Mouse (Mus musculus): ENCODE data around the gene Rcn3. TPM values are rescaled to one million over a fixed set of nuclear protein-coding genes. Genes with fewer than 3 reads are reported as not detected.
"Not testable (repeated sequence)": the region's sequence is repeated elsewhere in the genome, so short reads cannot be mapped to it uniquely, and the experiment has no call there.

Gene Rcn3
- polyA plus RNA-seq, 1 experiment from 2014 or later: 362 TPM

GRCm38 (mm10) chr7:45105491-45105890, 13.5 kb upstream of the Rcn3 start:
- WGBS: 61% methylated on average over 8 of the region's 8 CpGs
- no peak overlapping the region for H3K4me2 ChIP-seq
- no peak overlapping the region for H3K4me3 ChIP-seq (replicated peaks)
- no peaks in the 10 kb centered on the region for H3K27me3 ChIP-seq
- no peak overlapping the region for H3K9ac ChIP-seq
- ATAC-seq (replicated peaks; ENCODE audit: low FRiP score): no peak
- H3K4me1 ChIP-seq: peaks cover 38% of the 10 kb centered on the region
- H3K9me3 ChIP-seq (replicated peaks): no peaks in the 10 kb centered on the region
- H3K36me3 ChIP-seq: no peaks in the 10 kb centered on the region
- no peak overlapping the region; the same call in 1 of the 2 replicates for H3K27ac ChIP-seq

GRCm38 (mm10) chr7:45104941-45105340, 12.9 kb upstream of the Rcn3 start:
- Histone ChIP-seq H3K27me3 (no peaks in the 10 kb centered on the region), H3K4me2 (no peak overlapping the region), H3K4me3 (replicated peaks) (no peak overlapping the region), H3K9ac (no peak overlapping the region), H3K4me1 (peaks cover 38% of the 10 kb centered on the region), H3K27ac (no peak overlapping the region), H3K36me3 (no peaks in the 10 kb centered on the region), H3K9me3 (replicated peaks) (no peaks in the 10 kb centered on the region)
- no peak for ATAC-seq (replicated peaks; ENCODE audit: low FRiP score)
- 77% methylated on average over 5 of the region's 5 CpGs for WGBS

GRCm38 (mm10) chr7:45103652-45104180, 11.7 kb upstream of the Rcn3 start, which contains the start of gene Fcgrt:
Fcgrt (minus strand) TSS chr7:45103851.
- H3K36me3 ChIP-seq: peaks cover 4% of the 10 kb centered on the region; the same call in 1 of the 2 replicates
- WGBS: 9% methylated on average over 7 of the region's 7 CpGs
- ATAC-seq (replicated peaks; ENCODE audit: low FRiP score): peak; percentile 96
- peak within 1 kb of the TSS; percentile 45 for H3K9ac ChIP-seq
- no peaks in the 10 kb centered on the region for H3K9me3 ChIP-seq (replicated peaks)
- H3K4me3 ChIP-seq (replicated peaks): peak within 1 kb of the TSS; percentile 43
- H3K4me1 ChIP-seq: peaks cover 38% of the 10 kb centered on the region
- peak within 1 kb of the TSS; percentile 95 for H3K27ac ChIP-seq
- no peaks in the 10 kb centered on the region for H3K27me3 ChIP-seq
- peak within 1 kb of the TSS; percentile 60 for H3K4me2 ChIP-seq

DNA sequence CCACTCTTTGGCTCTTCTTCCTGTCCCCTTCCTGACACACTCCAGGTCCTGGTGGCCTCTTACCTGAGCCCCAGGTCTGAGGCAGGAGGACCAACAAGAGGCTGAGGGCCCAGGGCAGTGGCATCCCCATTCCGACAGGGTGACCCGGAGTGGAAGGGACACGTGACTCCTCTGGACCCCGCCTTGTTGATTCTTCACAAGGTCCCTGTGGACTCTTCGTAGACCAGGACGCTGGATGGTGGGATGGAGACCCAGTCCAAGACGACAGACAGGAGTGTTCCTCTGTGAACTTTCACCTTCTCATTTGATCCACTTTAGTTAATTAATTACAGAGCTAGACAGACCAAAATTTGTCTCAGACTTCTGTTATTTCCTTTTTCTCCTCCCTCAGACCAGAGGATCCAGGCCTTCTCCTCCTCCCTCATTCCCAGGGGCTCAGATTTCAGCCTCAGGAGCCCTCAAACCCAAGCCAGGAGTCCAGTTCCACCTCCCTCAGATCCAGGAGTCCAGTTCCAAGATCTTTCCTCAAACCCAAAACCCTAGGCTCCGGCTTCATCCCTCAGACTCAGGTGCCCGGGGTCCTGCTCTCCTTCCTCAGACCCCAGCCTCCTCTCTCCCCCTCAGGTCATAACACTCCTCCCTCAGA, 11.0 kb upstream of the Rcn3 start:
- no peaks in the 10 kb centered on the region for H3K27me3 ChIP-seq
- peaks cover 38% of the 10 kb centered on the region for H3K4me1 ChIP-seq
- ATAC-seq (replicated peaks; ENCODE audit: low FRiP score): peak; percentile 57
- peaks cover 8% of the 10 kb centered on the region; the same call in 1 of the 2 replicates for H3K36me3 ChIP-seq
- no peaks in the 10 kb centered on the region for H3K9me3 ChIP-seq (replicated peaks)
- peak overlapping the region; percentile 45 for H3K9ac ChIP-seq
- H3K27ac ChIP-seq: peak overlapping the region; percentile 95
- H3K4me2 ChIP-seq: peak overlapping the region; percentile 60
- peak overlapping the region; percentile 43 for H3K4me3 ChIP-seq (replicated peaks)
- 23% methylated on average over 9 of the region's 9 CpGs for WGBS

- Histone ChIP-seq H3K4me3 (replicated peaks) (peak overlapping the region; percentile 43), H3K9me3 (replicated peaks) (no peaks in the 10 kb centered on the region), H3K4me1 (peaks cover 41% of the 10 kb centered on the region), H3K4me2 (peak overlapping the region; percentile 60), H3K27me3 (no peaks in the 10 kb centered on the region), H3K9ac (no peak overlapping the region), H3K36me3 (peaks cover 8% of the 10 kb centered on the region; the same call in 1 of the 2 replicates), H3K27ac (peak overlapping the region; percentile 95)
- 65% methylated on average over 11 of the region's 11 CpGs for WGBS
- no peak for ATAC-seq (replicated peaks; ENCODE audit: low FRiP score)
Measured at GRCm38 (mm10) chr7:45102441-45102840, 10.4 kb upstream of the Rcn3 start.

DNA sequence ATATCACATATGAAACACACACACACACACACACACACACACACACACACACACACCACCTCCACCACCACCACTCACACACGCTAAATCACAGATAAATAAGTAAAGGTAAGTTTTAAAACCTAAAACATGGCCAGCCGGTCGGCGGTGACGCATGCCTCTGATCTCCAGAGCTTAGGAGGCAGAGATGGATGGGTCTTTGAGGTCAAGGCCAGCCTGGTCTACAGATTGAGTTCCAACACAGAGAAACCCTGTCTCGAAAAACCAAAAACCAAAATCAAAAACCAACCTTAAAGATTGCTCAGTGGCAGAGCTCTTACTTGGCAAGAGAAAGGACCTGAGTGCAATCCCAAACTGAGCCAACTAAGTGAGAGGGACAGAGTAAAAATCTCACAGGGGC, 8.0 kb upstream of the Rcn3 start:
- Histone ChIP-seq H3K9me3 (replicated peaks) (no peaks in the 10 kb centered on the region), H3K4me3 (replicated peaks) (no peak overlapping the region), H3K4me2 (no peak overlapping the region), H3K9ac (no peak overlapping the region), H3K27ac (no peak overlapping the region), H3K27me3 (no peaks in the 10 kb centered on the region), H3K36me3 (peaks cover 13% of the 10 kb centered on the region), H3K4me1 (peaks cover 41% of the 10 kb centered on the region)
- 67% methylated on average over 6 of the region's 6 CpGs for whole genome bisulfite sequencing
- no peak for ATAC-seq (replicated peaks; ENCODE audit: low FRiP score)

DNA sequence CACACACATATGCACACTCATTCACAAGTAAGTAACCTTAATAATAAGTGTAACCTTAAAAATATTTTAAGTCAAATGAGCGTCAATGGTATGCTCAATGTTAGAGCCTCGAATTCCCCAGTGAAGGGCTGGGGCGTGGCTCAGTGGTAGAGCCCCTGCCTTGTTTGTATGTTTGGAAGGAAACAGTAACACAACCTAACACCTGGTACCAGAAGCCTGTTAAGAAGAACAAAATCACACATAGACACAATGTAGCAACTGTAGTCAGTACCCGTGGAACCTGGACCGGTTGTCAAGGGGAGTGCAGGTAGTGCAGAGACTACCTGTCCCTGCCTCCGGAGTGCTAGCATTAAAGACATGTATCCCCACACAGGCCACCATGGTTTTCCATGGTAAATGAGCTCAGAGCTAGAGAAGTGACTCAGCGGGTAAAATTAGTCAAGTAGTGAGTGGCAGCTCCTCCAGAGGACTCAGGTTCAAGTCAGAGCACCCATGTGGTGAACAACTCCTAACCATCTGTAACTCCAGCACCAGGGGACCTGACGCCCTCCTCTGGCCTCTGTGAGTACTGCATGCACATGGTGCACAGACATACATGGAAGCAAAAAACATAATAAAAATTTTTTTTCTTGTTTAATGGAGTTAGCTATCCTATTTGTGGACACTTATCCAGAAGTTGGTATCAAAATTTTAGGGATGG, 6.7 kb upstream of the Rcn3 start:
- Histone ChIP-seq H3K36me3 (peaks cover 13% of the 10 kb centered on the region), H3K9ac (no peak overlapping the region), H3K27me3 (no peaks in the 10 kb centered on the region), H3K4me1 (peaks cover 46% of the 10 kb centered on the region), H3K27ac (no peak overlapping the region), H3K4me2 (no peak overlapping the region), H3K9me3 (replicated peaks) (no peaks in the 10 kb centered on the region), H3K4me3 (replicated peaks) (no peak overlapping the region)
- WGBS: 93% methylated on average over 8 of the region's 8 CpGs
- no peak for ATAC-seq (replicated peaks; ENCODE audit: low FRiP score)

- Histone ChIP-seq H3K36me3 (peaks cover 13% of the 10 kb centered on the region), H3K27ac (peak overlapping the region; percentile 67), H3K4me3 (replicated peaks) (no peak overlapping the region), H3K9me3 (replicated peaks) (no peaks in the 10 kb centered on the region), H3K4me1 (peaks cover 44% of the 10 kb centered on the region), H3K4me2 (no peak overlapping the region), H3K27me3 (no peaks in the 10 kb centered on the region), H3K9ac (no peak overlapping the region)
- ATAC-seq (replicated peaks; ENCODE audit: low FRiP score): no peak
- 55% methylated on average over 6 of the region's 6 CpGs for WGBS
Measured at GRCm38 (mm10) chr7:45097479-45097878, 5.5 kb upstream of the Rcn3 start.

DNA sequence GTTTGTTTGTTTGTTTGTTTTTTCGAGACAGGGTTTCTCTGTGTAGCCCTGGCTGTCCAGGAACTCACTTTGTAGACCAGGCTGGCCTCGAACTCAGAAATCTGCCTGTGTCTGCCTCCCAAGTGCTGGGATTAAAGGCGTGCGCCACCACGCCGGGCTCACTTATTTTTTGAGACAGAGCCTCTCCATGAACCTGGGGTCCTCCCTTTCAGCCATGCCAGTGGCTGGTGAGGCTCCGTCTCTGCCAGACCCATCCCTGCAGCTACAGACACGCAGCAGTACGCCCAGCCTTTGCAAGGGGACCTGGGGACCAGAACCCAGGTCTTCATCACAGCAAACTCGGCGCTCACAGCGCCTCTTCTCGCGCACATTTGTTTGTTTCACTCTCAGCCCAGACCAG, 3.9 kb upstream of the Rcn3 start:
- Histone ChIP-seq H3K4me1 (peaks cover 41% of the 10 kb centered on the region), H3K36me3 (peaks cover 13% of the 10 kb centered on the region)
- 94% methylated on average over 14 of the region's 14 CpGs for WGBS
- H3K4me2 ChIP-seq; H3K4me3 ChIP-seq (replicated peaks); H3K9ac ChIP-seq; H3K27ac ChIP-seq; ATAC-seq (replicated peaks; ENCODE audit: low FRiP score); H3K27me3 ChIP-seq; H3K9me3 ChIP-seq (replicated peaks): not testable (repeated sequence)

GRCm38 (mm10) chr7:45095367-45095766, 3.3 kb upstream of the Rcn3 start:
- ATAC-seq (replicated peaks; ENCODE audit: low FRiP score): no peak
- H3K9ac ChIP-seq: no peak overlapping the region
- H3K4me3 ChIP-seq (replicated peaks): no peak overlapping the region
- peak overlapping the region; percentile 91 for H3K27ac ChIP-seq
- no peaks in the 10 kb centered on the region for H3K27me3 ChIP-seq
- peaks cover 13% of the 10 kb centered on the region for H3K36me3 ChIP-seq
- 70% methylated on average over 6 of the region's 6 CpGs for WGBS
- H3K4me1 ChIP-seq: peaks cover 47% of the 10 kb centered on the region
- no peaks in the 10 kb centered on the region for H3K9me3 ChIP-seq (replicated peaks)
- no peak overlapping the region for H3K4me2 ChIP-seq

DNA sequence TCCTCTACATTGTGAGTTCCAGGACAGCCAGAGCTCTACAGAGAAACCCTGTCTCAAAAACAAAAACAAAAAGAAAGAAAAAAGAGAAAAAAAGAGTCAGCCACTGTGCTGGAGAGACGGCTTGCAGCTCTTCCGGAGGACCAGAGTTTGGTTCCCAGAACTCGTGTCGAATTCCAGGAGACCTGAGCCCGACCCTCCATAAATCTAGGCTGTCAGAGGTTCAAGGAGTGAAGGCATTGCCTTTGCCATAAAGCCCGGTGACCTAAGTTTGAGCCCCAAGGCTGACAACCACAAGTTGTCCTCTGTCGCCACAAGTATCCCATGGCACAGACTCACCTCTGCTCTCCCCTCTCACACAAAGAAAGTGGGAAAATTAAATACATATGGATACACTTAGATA, 2.1 kb upstream of the Rcn3 start:
- Histone ChIP-seq H3K4me3 (replicated peaks) (0 out of 2 replicates have a peak overlapping the region, but pooled peaks have one; percentile 2), H3K9me3 (replicated peaks) (no peaks in the 10 kb centered on the region), H3K27me3 (no peaks in the 10 kb centered on the region), H3K27ac (peak overlapping the region; percentile 91), H3K4me2 (peak overlapping the region; percentile 28; the same call in 1 of the 2 replicates), H3K36me3 (peaks cover 18% of the 10 kb centered on the region), H3K4me1 (peaks cover 53% of the 10 kb centered on the region), H3K9ac (no peak overlapping the region)
- ATAC-seq (replicated peaks; ENCODE audit: low FRiP score): 0 out of 2 replicates have a peak, but pooled peaks have one; percentile 3
- 7% methylated on average over 7 of the region's 7 CpGs for WGBS

DNA sequence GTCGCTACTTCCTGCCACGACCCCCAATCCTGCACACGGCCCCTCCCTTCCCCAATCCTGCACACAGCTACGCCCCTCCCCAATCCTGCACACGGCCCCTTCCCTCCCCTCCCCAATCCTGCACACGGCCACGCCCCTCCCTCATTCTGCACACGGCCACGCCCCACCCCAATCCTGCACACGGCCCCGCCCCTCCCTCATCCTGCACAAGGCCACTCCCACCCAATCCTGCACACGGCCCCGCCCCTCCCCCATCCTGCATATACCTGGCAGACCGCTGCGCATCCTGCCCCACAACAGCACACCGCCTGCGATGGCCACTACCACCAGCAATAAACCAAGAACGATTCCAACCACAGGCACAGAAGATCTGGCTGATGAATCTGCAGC, 1.5 kb upstream of the Rcn3 start:
- Histone ChIP-seq H3K9ac (0 out of 2 replicates have a peak overlapping the region, but pooled peaks have one; percentile 17), H3K4me3 (replicated peaks) (0 out of 2 replicates have a peak overlapping the region, but pooled peaks have one; percentile 2), H3K36me3 (peaks cover 17% of the 10 kb centered on the region), H3K4me1 (peaks cover 53% of the 10 kb centered on the region), H3K4me2 (peak overlapping the region; percentile 28; the same call in 1 of the 2 replicates), H3K27me3 (no peaks in the 10 kb centered on the region), H3K27ac (peak overlapping the region; percentile 91), H3K9me3 (replicated peaks) (no peaks in the 10 kb centered on the region)
- no peak for ATAC-seq (replicated peaks; ENCODE audit: low FRiP score)
- WGBS: 22% methylated on average over 18 of the region's 18 CpGs
